Mouse (Mus musculus) gastrocnemius, adult 2 months (tissue): ENCODE data around the gene Hectd3. TPM values are rescaled to one million over a fixed set of nuclear protein-coding genes. Genes with fewer than 3 reads are reported as not detected.

Experiments
- DNase-seq: peaks from one replicate; pipeline ENCODE4 v3.0.0; 2022
- H3K27ac ChIP-seq: fragments of 200-600 bp; 2 replicates; pipeline ENCODE4 v1.8.1; 2022; ENCODE audit warnings: mild to moderate bottlenecking
- H3K4me3 ChIP-seq: fragments of 200-600 bp; 2 replicates; pipeline ENCODE4 v1.8.1; 2022; ENCODE audit warnings: mild to moderate bottlenecking, moderate library complexity
- CTCF ChIP-seq: fragments of 200-600 bp; IDR thresholded peaks from 2 replicates; pipeline ENCODE4 v1.8.1; 2022; ENCODE audit warnings: antibody characterized with exemption, mild to moderate bottlenecking, moderate library complexity
- intact Hi-C: fragments of 180-260 bp; cut with DNase I; formaldehyde crosslinking; loops from one replicate; pipeline ENCODE4 v1.15.1; 2025
- long read RNA-seq, 2 experiments: library from polyadenylated mRNA; stranded (forward); transcript quantifications; one replicate each; pipeline ENCODE4 v2.0.0; 2021
- total RNA-seq, 2 experiments: library from RNA; stranded (reverse); gene quantifications; 2 replicates each; pipeline ENCODE4 v1.2.3; 2021

Gene Hectd3
- total RNA-seq: 10 to 100 TPM; 13.8 to 15.3 TPM
- long read RNA-seq, experiment 1, full-length matches to known transcripts: 22 of 27 reads
- long read RNA-seq, experiment 1, partial matches to known transcripts: 0 of 27 reads
- long read RNA-seq, experiment 1, other reads (novel, unspliced or antisense): 5 of 27 reads
- long read RNA-seq, experiment 2, full-length matches to known transcripts: 22 of 29 reads
- long read RNA-seq, experiment 2, partial matches to known transcripts: 3 of 29 reads
- long read RNA-seq, experiment 2, other reads (novel, unspliced or antisense): 4 of 29 reads

DNA sequence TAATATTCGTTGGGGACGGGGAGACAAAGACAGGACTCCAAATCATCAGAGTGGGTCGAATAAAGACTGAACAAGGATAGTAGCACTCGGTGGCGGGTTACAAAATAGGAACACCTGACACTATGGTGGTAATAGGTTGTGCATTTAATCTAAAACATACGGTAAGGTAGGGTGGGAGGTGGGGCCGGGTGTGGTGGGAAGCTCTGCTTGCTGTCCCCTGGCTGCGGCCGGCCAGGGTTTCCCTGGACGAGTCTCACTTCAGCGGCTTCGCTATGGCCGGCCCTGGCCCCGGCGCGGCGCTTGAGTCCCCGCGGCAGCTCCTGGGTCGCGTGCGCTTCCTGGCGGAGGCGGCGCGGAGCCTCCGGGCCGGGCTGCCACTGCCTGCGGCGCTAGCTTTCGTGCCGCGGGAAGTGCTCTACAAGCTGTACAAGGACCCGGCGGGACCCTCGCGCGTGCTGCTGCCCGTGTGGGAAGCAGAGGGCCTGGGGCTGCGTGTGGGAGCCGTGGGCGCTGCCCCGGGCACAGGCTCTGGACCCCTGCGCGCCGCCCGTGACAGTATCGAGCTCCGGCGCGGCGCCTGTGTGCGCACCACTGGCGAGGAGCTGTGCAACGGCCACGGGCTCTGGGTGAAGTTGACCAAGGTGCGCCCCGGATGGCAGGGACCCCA lies at the start of gene Hectd3:
Hectd3 (plus strand) TSS at position 187 of the 667 bp plus-strand sequence.
- DNase-seq: peak; percentile 81
- intact Hi-C loops: no loop called here
- peak; percentile 41 for TF ChIP-seq CTCF
- Histone ChIP-seq H3K27ac (peak within 1 kb of the TSS; percentile 95), H3K4me3 (peak within 1 kb of the TSS; percentile 86)

DNA sequence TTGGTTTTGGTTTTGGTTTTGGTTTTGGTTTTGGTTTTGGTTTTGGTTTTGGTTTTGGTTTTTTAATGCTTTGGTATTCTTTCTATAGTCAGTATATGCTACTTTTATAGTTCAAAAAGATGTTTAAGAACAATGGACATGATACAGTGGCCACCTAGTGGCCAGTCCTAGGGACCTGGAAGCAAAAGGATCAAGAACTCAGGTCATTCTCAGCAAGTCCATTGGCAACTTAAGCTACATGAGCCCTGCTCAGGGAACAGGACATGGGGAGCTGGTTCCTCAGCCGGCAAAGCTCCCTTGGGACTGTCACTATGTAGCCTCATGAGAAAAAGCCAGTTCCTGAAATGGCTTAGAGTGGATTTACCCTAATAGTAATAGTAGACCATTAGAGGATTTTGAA lies 43.5 kb upstream of the Hectd3 start:
- Histone ChIP-seq H3K27ac (no peak overlapping the region), H3K4me3 (no peak overlapping the region)
- TF ChIP-seq CTCF: no peak
- intact Hi-C loops: no loop called here
- no peak for DNase-seq

DNA sequence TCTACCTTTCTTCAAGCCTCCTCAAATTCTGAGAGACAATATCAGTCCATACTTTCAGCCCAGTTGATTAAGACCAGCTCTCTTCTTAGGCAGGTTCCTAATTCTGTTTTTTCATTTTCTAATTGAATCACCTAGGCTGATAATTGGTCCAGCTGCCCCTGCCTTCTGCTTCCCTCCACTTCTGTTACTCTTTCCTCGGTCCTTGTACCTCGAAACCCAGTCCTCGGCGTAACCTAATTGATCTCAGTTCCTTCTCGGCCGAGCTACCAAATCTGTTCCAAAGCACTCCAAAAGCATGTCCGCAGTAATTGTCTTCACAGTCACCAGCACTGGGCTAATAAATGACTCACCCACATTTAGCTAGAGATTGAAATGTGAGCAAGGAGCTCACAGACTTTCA lies 40.2 kb upstream of the Hectd3 start:
- DNase-seq: no peak
- intact Hi-C loops: no loop called here
- H3K4me3 ChIP-seq: no peak overlapping the region
- no peak for TF ChIP-seq CTCF
- H3K27ac ChIP-seq: no peak overlapping the region

DNA sequence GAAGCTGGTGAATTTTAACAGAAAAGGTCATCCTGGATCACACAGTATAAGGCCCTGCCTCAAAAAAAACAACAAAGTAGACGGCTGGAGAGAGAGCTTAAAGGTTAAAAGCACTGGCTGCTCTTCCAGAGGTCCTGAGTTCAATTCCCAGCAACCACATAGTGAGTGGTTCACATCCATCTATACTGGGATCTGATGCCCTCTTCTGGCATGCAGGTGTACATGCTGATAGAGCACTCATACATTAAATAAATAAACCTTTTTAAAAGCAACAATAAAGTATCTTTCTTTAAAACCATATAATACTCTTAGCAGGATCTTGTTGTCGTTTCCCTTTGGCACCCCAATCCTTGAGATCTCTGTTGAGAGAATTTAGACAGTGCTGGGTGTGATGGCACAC lies 18.6 kb upstream of the Hectd3 start:
- intact Hi-C loops: no loop called here
- DNase-seq: no peak
- no peak overlapping the region for H3K27ac ChIP-seq
- peak; percentile 9; the same call in 1 of the 2 replicates for TF ChIP-seq CTCF
- no peak overlapping the region for H3K4me3 ChIP-seq

DNA sequence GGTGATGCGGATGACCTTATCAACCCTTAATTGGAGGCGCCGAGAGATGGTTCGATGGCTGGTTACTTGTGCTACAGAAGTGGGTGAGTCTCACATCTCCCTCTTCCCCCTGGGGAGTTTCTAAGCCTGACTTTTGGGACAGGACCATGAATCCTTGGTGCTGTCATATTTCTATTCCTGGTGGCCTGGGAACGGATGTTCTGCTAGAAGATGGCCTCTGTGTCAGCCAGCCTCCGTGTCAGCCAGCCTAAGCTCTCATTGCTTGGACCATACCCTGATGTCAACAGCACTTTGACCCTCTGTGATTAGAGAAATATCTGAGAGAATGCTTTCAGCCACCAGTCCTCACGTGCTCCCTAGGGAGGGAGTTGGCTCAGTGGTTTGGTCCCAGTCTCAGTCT lies 9.4 kb upstream of the Hectd3 start:
- TF ChIP-seq CTCF: no peak
- DNase-seq: no peak
- intact Hi-C loops: no loop called here
- Histone ChIP-seq H3K27ac (no peak overlapping the region), H3K4me3 (no peak overlapping the region)

- intact Hi-C loops: no loop called here
- no peak overlapping the region for H3K27ac ChIP-seq
- no peak overlapping the region for H3K4me3 ChIP-seq
- peak; percentile 66 for TF ChIP-seq CTCF
- DNase-seq: peak; percentile 68
Measured at GRCm38 (mm10) chr4:116986400-116987121, 8.6 kb upstream of the Hectd3 start.

DNA sequence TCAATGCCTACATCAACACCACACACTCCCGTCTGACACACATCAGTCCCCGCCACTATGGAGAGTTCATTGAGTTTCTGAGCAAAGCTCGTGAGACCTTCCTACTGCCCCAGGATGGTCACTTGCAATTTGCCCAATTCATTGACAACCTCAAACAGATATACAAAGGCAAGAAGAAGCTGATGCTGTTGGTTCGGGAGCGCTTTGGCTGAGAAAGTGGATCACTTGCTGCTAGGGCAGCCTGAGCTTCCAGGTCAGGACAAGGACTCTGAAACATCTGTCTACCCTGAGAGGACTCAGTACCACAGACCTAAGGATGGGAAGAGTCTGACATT lies 8.0 kb upstream of the Hectd3 start:
- intact Hi-C loops: no loop called here
- no peak for TF ChIP-seq CTCF
- DNase-seq: no peak
- Histone ChIP-seq H3K4me3 (no peak overlapping the region), H3K27ac (no peak overlapping the region)

DNA sequence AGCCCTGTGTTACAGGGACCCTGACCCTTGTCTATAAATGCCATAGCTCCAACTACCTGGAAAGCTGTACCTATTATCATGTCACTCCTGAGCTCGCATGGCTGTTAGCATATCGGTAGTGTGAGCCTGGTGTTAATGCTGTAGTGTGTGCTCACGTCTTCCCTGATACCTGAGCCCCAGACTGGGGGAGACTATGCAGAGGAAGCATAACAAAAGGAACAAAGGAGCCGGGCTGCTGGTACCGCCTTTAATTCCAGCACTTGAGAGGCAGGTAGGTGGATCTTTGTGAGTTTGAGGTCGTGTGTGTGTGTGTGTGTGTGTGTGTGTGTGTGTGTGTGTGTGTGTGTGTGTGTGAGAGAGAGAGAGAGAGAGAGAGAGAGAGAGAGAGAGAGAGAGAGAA lies 5.4 kb upstream of the Hectd3 start:
- H3K4me3 ChIP-seq: no peak overlapping the region
- no peak for TF ChIP-seq CTCF
- no peak for DNase-seq
- intact Hi-C loops: loop anchor here (5.0 kb wide), 1 partner anchor 272 kb away; no protein-coding TSS in a partner anchor
- no peak overlapping the region for H3K27ac ChIP-seq

DNA sequence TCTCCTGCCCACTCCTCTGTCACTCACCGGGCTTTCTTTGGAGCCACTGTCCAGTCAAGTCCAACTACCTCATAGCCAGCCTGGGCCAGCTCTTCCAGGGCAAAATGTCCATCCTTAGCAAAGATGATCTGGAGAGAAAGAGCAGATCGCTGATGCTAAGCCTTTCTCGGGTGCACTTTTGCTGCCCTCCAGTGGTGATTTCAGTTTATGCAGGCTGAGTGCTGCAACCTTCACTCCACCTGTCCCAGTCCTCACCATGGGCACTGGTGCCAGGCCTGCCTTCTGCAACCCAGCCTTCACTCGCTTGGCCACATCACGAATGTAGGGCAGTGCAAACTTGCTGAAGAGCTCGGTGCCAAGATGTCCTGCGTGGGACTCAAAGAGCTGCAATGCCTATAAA lies 3.8 kb upstream of the Hectd3 start:
- peak; percentile 85 for DNase-seq
- peak; percentile 97 for TF ChIP-seq CTCF
- H3K4me3 ChIP-seq: no peak overlapping the region
- intact Hi-C loops: loop anchor here (5.0 kb wide), 1 partner anchor 274 kb away; no protein-coding TSS in a partner anchor
- no peak overlapping the region for H3K27ac ChIP-seq

GRCm38 (mm10) chr4:116993672-116994621 lies 1.2 kb upstream of the Hectd3 start, which contains the start of gene Urod:
Gene Urod (minus strand): TSS chr4:116994413.
- peak; percentile 95 for DNase-seq
- Histone ChIP-seq H3K4me3 (peak within 1 kb of the TSS; percentile 86), H3K27ac (peak within 1 kb of the TSS; percentile 95)
- intact Hi-C loops: loop anchor here (2.0 to 5.0 kb wide), 2 partner anchors 167 to 277 kb away; no protein-coding TSS in a partner anchor
- 0 out of 2 replicates have a peak, but pooled peaks have one; percentile 0 for TF ChIP-seq CTCF

- Histone ChIP-seq H3K4me3 (peak overlapping the region; percentile 86), H3K27ac (peak overlapping the region; percentile 95)
- intact Hi-C loops: no loop called here
- peak; percentile 66 for DNase-seq
- peak; percentile 52 for TF ChIP-seq CTCF
Measured at GRCm38 (mm10) chr4:116995798-116996135, 650 bp downstream of the Hectd3 start.
